Mouse (Mus musculus) erythroblast, adult 5-6 weeks (primary cell): ENCODE measurements around the gene Npas3. TPM values are rescaled to one million over a fixed set of nuclear protein-coding genes. Genes with fewer than 3 reads are reported as not detected.

Experiments
- ATAC-seq: replicated peaks from 2 replicates; pipeline ENCODE4 v1.8.0; 2016; ENCODE audit warnings: moderate number of reproducible peaks, mild to moderate bottlenecking, moderate TSS enrichment, inconsistent platforms; ENCODE audit not compliant: poor library complexity, low FRiP score, severe bottlenecking
- total RNA-seq, 2 experiments: library from RNA; stranded (forward) in 1 of 2; stranded (reverse) in 1 of 2; fragments of 150-400 nt in 1 of 2; fragments of 200-764, 138-1000 nt in 1 of 2; gene quantifications; 2 replicates each; pipeline versions ENCODE4 v1.2.3 to v1.2.4; 2015 to 2017; ENCODE audit warnings: low replicate concordance in 2 of 2

The Npas3 gene
- total RNA-seq, 2 experiments from 2014 or later = not detected

GRCm38 (mm10) chr12:53556359-53556758 is 307.9 kb downstream of the Npas3 start:
- ATAC-seq = no peak

GRCm38 (mm10) chr12:53558259-53558658 is 309.8 kb downstream of the Npas3 start:
- no peak for ATAC-seq

GRCm38 (mm10) chr12:53566712-53567387 is 318.4 kb downstream of the Npas3 start:
- ATAC-seq = no peak

GRCm38 (mm10) chr12:53581181-53581580 is 332.7 kb downstream of the Npas3 start:
- ATAC-seq = no peak

GRCm38 (mm10) chr12:53587249-53587648 is 338.8 kb downstream of the Npas3 start:
- no peak for ATAC-seq

GRCm38 (mm10) chr12:53587691-53588504 is 339.4 kb downstream of the Npas3 start:
- ATAC-seq = no peak

- no peak for ATAC-seq
Observed at GRCm38 (mm10) chr12:53589446-53589961, 341.0 kb downstream of the Npas3 start.

GRCm38 (mm10) chr12:53605661-53606060 is 357.2 kb downstream of the Npas3 start:
- ATAC-seq = no peak

- no peak for ATAC-seq
Observed at GRCm38 (mm10) chr12:53612120-53612519, 363.6 kb downstream of the Npas3 start.

GRCm38 (mm10) chr12:53621271-53621670 is 372.8 kb downstream of the Npas3 start:
- ATAC-seq = no peak

GRCm38 (mm10) chr12:53623793-53624192 is 375.3 kb downstream of the Npas3 start:
- ATAC-seq = no peak

GRCm38 (mm10) chr12:53624379-53625021 is 376.0 kb downstream of the Npas3 start:
- ATAC-seq = no peak

GRCm38 (mm10) chr12:53629483-53630120 is 381.1 kb downstream of the Npas3 start:
- no peak for ATAC-seq

- ATAC-seq = no peak
Observed at GRCm38 (mm10) chr12:53630607-53631006, 382.1 kb downstream of the Npas3 start.

- no peak for ATAC-seq
Observed at GRCm38 (mm10) chr12:53631315-53632106, 383.0 kb downstream of the Npas3 start.

- no peak for ATAC-seq
Observed at GRCm38 (mm10) chr12:53638571-53638970, 390.1 kb downstream of the Npas3 start.

- no peak for ATAC-seq
Observed at GRCm38 (mm10) chr12:53647282-53647681, 398.8 kb downstream of the Npas3 start.

- ATAC-seq = no peak
Observed at GRCm38 (mm10) chr12:53656301-53656700, 407.8 kb downstream of the Npas3 start.

- ATAC-seq = no peak
Observed at GRCm38 (mm10) chr12:53664084-53664483, 415.6 kb downstream of the Npas3 start.
